ENCODE assay signal across 27 mouse cellular contexts in the genomic region with DNA sequence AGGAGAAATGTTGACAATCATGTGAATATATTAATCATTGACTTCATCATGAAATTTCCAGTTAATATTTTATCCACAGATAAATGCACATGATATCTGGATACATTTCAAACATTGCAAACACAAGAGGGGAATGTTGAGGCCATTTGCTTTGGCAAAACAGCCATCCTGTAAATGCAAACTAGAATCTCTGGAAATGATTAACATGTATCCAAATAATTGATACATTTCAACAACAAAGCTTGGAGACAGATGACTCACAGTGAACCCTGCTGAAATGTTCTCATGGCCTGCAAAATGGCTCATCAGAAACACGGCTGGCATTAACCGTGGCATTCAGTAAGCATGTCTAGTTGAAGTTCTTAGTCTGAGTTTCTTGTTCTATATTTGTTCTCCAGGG.
"Had no signal": no experiment of that assay in that cellular context is flagged by ENCODE, and none has a peak within 500 bp of the region (broad histone marks: within the 10 kb centered on the region; RNA-seq: fewer than 3 reads in every experiment).

No protein-coding gene starts in this region.

- H3K27me3 ChIP-seq: heart, embryonic 13.5 days; heart, embryonic 15.5 days; hindbrain, embryonic 12.5 days; intestine, embryonic 15.5 days; limb, embryonic 12.5 days; liver, embryonic 13.5 days; liver, embryonic 15.5 days had no signal

- H3K4me2 ChIP-seq: heart, embryonic 11.5 days; heart, embryonic 13.5 days; heart, embryonic 15.5 days; hindbrain, embryonic 12.5 days; hindbrain, embryonic 14.5 days; intestine, embryonic 15.5 days; limb, embryonic 12.5 days; liver, embryonic 13.5 days; liver, embryonic 15.5 days had no signal

- H3K36me3 ChIP-seq: heart, embryonic 13.5 days; heart, embryonic 15.5 days; hindbrain, embryonic 10.5 days; hindbrain, embryonic 12.5 days; intestine, embryonic 15.5 days; limb, embryonic 10.5 days; limb, embryonic 12.5 days; liver, embryonic 13.5 days; liver, embryonic 15.5 days had no signal

- H3K4me1 ChIP-seq: heart, embryonic 13.5 days; heart, embryonic 15.5 days; hindbrain, embryonic 10.5 days; hindbrain, embryonic 12.5 days; intestine, embryonic 15.5 days; limb, embryonic 10.5 days; limb, embryonic 12.5 days; liver, embryonic 13.5 days; liver, embryonic 15.5 days had no signal

- H3K9me3 ChIP-seq: heart, embryonic 15.5 days; hindbrain, embryonic 10.5 days; intestine, embryonic 15.5 days; limb, embryonic 10.5 days; liver, embryonic 13.5 days; liver, embryonic 15.5 days had no signal

- H3K4me3 ChIP-seq: gastrocnemius, adult 2 months; heart, adult 2 months; heart, embryonic 13.5 days; heart, embryonic 15.5 days; hindbrain, embryonic 10.5 days; hindbrain, embryonic 12.5 days; intestine, embryonic 15.5 days; layer of hippocampus, adult 2 months; left cerebral cortex, adult 2 months; limb, embryonic 10.5 days; limb, embryonic 12.5 days; liver, embryonic 13.5 days; liver, embryonic 15.5 days had no signal

- ATAC-seq: hindbrain, embryonic 16.5 days; inflammation-experienced regulatory T-cells, adult 6 months; intestine, embryonic 15.5 days; intestine, postnatal 0 days had no signal

- H3K9ac ChIP-seq: heart, embryonic 13.5 days; heart, embryonic 15.5 days; hindbrain, embryonic 12.5 days; hindbrain, embryonic 14.5 days; intestine, embryonic 15.5 days; limb, embryonic 12.5 days; liver, embryonic 13.5 days; liver, embryonic 15.5 days had no signal

- H3K27ac ChIP-seq: gastrocnemius, adult 2 months; heart, adult 2 months; heart, embryonic 13.5 days; heart, embryonic 15.5 days; hindbrain, embryonic 10.5 days; hindbrain, embryonic 12.5 days; hindbrain, embryonic 14.5 days; intestine, embryonic 15.5 days; layer of hippocampus, adult 2 months; left cerebral cortex, adult 2 months; limb, embryonic 10.5 days; limb, embryonic 12.5 days; liver, embryonic 13.5 days; liver, embryonic 15.5 days had no signal

- DNase-seq: gastrocnemius, adult 2 months; gastrocnemius, postnatal 10 days; gastrocnemius, postnatal 25 days; heart, adult 2 months; heart, postnatal 4 days; kidney, adult 18-20 months; kidney, adult 8-10 months; kidney, postnatal 10 days; kidney, postnatal 25 days; kidney, postnatal 4 days; liver; liver, embryonic 13.5 days had no signal
